Mouse (Mus musculus) neural tube, embryonic 13.5 days (tissue): ENCODE measurements around the gene Myh10. TPM values are rescaled to one million over a fixed set of nuclear protein-coding genes. Genes with fewer than 3 reads are reported as not detected.
A peak's percentile ranks its signal among the peaks of the same experiment; 100 is the strongest.
"Not testable (repeated sequence)": the region's sequence is repeated elsewhere in the genome, so short reads cannot be mapped to it uniquely, and the experiment has no call there.

ENCODE experiments used
- ATAC-seq: fragments of 200-750 bp; cut with Nextera tagmentation; 2 replicates; pipeline ENCODE4 v1.8.0; 2017; ENCODE audit warnings: low read depth, mild to moderate bottlenecking, moderate TSS enrichment, moderate library complexity
- H3K27ac ChIP-seq: fragments of 300-500 bp; sonication (generic); replicated peaks from 2 replicates; pipeline ENCODE4 v1.5.1; 2015; ENCODE audit warnings: moderate library complexity, mild to moderate bottlenecking, inconsistent platforms
- H3K27me3 ChIP-seq: fragments of 300-500 bp; sonication (generic); 2 replicates; pipeline ENCODE4 v1.6.1; 2015; ENCODE audit warnings: mild to moderate bottlenecking, inconsistent platforms
- H3K36me3 ChIP-seq: fragments of 300-500 bp; sonication (generic); 2 replicates; pipeline ENCODE4 v1.6.1; 2015; ENCODE audit warnings: mild to moderate bottlenecking, inconsistent platforms
- H3K4me1 ChIP-seq: fragments of 300-500 bp; sonication (generic); replicated peaks from 2 replicates; pipeline ENCODE4 v1.6.1; 2015; ENCODE audit warnings: inconsistent platforms
- H3K4me2 ChIP-seq: fragments of 300-500 bp; sonication (generic); 2 replicates; pipeline ENCODE4 v1.6.1; 2015; ENCODE audit warnings: inconsistent platforms, mild to moderate bottlenecking, moderate library complexity
- H3K4me3 ChIP-seq: fragments of 300-500 bp; sonication (generic); 2 replicates; pipeline ENCODE4 v1.5.1; 2015; ENCODE audit warnings: mild to moderate bottlenecking, inconsistent platforms
- H3K9ac ChIP-seq: fragments of 300-500 bp; sonication (generic); 2 replicates; pipeline ENCODE4 v1.6.1; 2015; ENCODE audit warnings: moderate library complexity, mild to moderate bottlenecking, inconsistent platforms
- H3K9me3 ChIP-seq: fragments of 300-500 bp; sonication (generic); 2 replicates; pipeline ENCODE4 v1.6.1; 2016; ENCODE audit warnings: inconsistent platforms
- WGBS: fragments of 180-500 bp; shearing (Covaris S2); methylation state at CpG from one replicate; pipeline ENCODE4 v1.1.7; 2015; 5-methylcytosine and 5-hydroxymethylcytosine counted together
- polyA plus RNA-seq: library from polyadenylated mRNA; unstranded; fragments of >200 nt; fragmentation: Nextera tagmentation; extraction: Ambion mirVana; gene quantifications from 2 replicates; pipeline ENCODE4 v1.2.1, GENCODE M21; 2015

Myh10 gene
- polyA plus RNA-seq, 1 experiment from 2014 or later, result 76.5 TPM

DNA sequence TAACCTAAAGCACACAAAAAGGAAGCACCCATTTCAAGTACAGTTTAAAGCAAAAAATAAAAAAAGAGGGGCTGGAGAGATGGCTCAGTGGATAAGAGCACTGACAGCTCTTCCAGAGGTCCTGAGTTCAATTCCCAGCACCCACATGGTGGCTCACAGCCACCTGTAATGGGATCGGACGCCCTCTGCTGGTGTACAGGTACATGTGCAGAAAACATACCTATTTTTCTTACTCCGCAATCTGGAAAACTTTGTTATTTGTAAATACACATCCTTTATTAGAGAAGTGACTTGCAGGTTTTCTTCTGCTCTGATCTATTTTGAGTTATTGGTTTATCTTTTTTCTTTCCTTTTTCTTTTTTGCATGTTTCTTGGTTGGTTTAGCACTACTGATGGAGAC is 37.3 kb downstream of the Myh10 start:
- WGBS, result 91% methylated on average over 3 of the region's 3 CpGs
- Histone ChIP-seq H3K27me3 (no peaks in the 10 kb centered on the region), H3K9ac (no peak overlapping the region), H3K36me3 (peaks cover 32% of the 10 kb centered on the region), H3K4me2 (no peak overlapping the region), H3K9me3 (no peaks in the 10 kb centered on the region), H3K4me3 (no peak overlapping the region), H3K4me1 (no peaks in the 10 kb centered on the region; the same call in 1 of the 2 replicates), H3K27ac (no peak overlapping the region)
- ATAC-seq, result no peak

DNA sequence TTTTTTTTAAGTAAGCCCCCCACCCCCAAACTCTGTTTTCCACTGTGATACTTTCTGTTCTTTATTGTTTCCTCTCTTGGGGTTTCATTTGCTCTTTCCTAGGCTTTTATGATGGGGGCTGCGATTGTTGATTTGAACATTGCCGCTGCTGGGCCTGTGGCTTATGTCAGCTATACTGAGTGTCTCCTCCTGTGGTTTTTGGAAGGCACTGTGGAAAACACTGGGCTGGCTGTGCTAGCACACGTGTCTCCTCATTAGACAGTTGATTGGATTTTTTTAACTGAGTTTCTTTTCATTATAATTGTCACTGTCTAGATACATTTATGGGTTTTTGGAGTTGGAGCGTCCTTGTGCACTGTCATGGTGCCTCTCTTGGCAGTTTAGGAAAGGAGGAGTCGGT is 39.4 kb downstream of the Myh10 start:
- Histone ChIP-seq H3K27me3 (no peaks in the 10 kb centered on the region), H3K4me2 (no peak overlapping the region), H3K4me1 (no peaks in the 10 kb centered on the region; the same call in 1 of the 2 replicates), H3K9me3 (no peaks in the 10 kb centered on the region), H3K9ac (no peak overlapping the region), H3K36me3 (peaks cover 29% of the 10 kb centered on the region), H3K27ac (no peak overlapping the region), H3K4me3 (no peak overlapping the region)
- 77% methylated on average over 5 of the region's 5 CpGs for WGBS
- ATAC-seq, result no peak

DNA sequence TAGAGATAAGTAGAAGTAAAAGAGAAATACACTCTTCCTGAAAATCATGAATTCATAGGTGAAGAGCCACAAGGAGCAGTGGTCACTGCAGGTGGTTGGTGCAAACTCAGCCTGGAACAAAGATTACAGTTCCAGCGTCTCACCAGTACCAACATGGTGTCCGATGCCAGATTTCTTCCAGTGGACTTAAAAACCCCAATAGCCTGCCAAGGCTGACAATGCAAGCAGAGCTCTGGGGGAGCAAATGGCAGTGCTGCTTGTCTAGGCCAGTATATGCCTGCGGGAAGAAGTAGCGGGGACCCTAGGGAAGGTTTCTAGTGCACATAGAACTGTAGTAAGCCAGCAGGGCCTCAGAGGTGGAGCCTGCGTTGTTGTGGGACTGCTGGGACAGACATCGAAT is 40.7 kb downstream of the Myh10 start:
- H3K27ac ChIP-seq, result no peak overlapping the region
- H3K36me3 ChIP-seq, result peaks cover 30% of the 10 kb centered on the region
- H3K27me3 ChIP-seq, result no peaks in the 10 kb centered on the region
- H3K4me3 ChIP-seq, result no peak overlapping the region
- WGBS, result 86% methylated on average over 6 of the region's 6 CpGs
- no peak for ATAC-seq
- no peak overlapping the region for H3K4me2 ChIP-seq
- no peaks in the 10 kb centered on the region for H3K9me3 ChIP-seq
- H3K4me1 ChIP-seq, result no peaks in the 10 kb centered on the region; the same call in 1 of the 2 replicates
- H3K9ac ChIP-seq, result no peak overlapping the region

DNA sequence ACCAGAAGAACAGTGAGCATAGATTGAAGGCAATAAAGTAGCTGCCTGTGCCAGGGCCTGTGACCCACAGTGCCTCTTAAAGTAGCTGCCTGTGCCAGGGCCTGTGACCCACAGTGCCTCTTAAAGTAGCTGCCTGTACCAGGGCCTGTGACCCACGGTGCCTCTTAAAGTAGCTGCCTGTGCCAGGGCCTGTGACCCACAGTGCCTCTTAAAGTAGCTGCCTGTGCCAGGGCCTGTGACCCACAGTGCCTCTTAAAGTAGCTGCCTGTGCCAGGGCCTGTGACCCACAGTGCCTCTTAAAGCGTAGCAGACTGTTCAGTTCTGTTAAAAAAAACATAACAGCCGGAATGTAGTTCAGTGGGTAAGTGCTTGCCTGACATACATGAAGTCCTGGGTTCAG is 42.0 kb downstream of the Myh10 start:
- H3K4me1 ChIP-seq, H3K27ac ChIP-seq, H3K9ac ChIP-seq, H3K4me3 ChIP-seq, H3K9me3 ChIP-seq, ATAC-seq, H3K4me2 ChIP-seq, H3K27me3 ChIP-seq: not testable (repeated sequence)
- H3K36me3 ChIP-seq, result peaks cover 23% of the 10 kb centered on the region
- WGBS, result 96% methylated on average over 3 of the region's 3 CpGs

DNA sequence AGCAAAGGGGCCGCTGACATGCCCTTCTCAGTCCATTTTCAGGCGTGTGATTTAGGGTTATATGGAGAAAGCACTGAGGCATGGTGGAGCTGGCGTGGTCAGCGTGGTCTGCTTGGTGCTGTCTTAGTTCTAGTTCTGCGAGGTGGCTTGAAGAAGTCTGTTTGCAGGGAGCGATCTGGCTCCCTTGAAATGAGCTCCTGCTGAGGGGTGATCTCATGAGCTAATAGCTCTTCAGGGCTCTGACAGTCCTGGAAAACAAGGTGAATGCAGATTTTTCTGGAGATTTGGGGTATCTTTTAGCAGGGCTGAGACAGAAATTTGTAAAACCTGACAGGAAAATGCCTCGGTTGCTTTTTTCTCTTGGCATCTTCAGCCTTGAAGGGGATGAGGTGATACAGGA is 48.1 kb downstream of the Myh10 start:
- H3K4me1 ChIP-seq, result peaks cover 11% of the 10 kb centered on the region
- no peak for ATAC-seq
- no peak overlapping the region for H3K9ac ChIP-seq
- H3K9me3 ChIP-seq, result no peaks in the 10 kb centered on the region
- WGBS, result 92% methylated on average over 7 of the region's 7 CpGs
- no peak overlapping the region for H3K4me2 ChIP-seq
- H3K4me3 ChIP-seq, result no peak overlapping the region
- H3K27me3 ChIP-seq, result no peaks in the 10 kb centered on the region
- H3K27ac ChIP-seq, result 0 out of 2 replicates have a peak overlapping the region, but pooled peaks have one; percentile 28
- peaks cover 37% of the 10 kb centered on the region for H3K36me3 ChIP-seq

DNA sequence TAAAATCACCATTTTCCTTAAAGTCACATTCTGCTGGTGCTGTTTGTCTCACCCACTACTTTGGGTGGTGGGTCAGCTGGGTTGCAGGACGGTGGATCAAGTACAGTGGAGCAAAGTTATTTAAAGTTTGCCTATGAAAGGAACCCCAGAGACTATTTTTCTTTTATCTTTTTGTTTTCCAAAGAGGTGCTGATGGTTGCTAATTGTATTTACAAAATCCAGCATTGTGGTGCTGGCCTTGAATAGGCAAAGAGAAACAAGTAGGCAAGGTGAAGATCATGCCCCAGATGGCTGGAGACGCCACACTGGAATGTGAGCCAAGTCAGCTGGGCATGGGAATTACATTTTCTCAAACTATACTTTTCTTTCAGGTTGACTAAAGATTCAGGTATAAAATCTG is 51.3 kb downstream of the Myh10 start:
- H3K27me3 ChIP-seq, result no peaks in the 10 kb centered on the region
- H3K9ac ChIP-seq, result no peak overlapping the region
- no peak overlapping the region for H3K4me2 ChIP-seq
- H3K4me3 ChIP-seq, result no peak overlapping the region
- H3K4me1 ChIP-seq, result peaks cover 41% of the 10 kb centered on the region
- no peaks in the 10 kb centered on the region for H3K9me3 ChIP-seq
- WGBS, result 83% methylated on average over 2 of the region's 2 CpGs
- no peak for ATAC-seq
- peaks cover 27% of the 10 kb centered on the region for H3K36me3 ChIP-seq
- H3K27ac ChIP-seq, result no peak overlapping the region

DNA sequence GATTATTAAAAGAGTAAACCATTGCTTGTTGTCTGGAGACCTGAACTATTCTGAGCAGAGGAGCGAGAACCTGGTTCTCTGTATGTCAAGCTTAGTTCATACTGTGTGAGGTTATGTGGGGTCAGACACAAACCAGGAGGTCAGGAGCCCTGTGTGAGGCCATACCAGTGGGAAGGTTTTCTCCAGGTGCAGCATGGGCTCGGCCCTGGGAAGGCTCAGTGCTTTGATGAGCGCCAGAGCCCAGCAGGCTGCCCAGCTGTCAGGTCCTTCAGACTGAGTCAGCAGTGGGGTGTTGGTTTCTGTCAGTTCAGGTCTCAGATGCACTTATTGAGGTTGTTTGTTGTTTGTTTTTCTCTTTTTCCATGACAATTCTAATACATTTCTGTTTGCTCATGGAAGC is 52.8 kb downstream of the Myh10 start:
- WGBS, result 68% methylated on average over 3 of the region's 3 CpGs
- H3K27ac ChIP-seq, result no peak overlapping the region
- no peaks in the 10 kb centered on the region for H3K27me3 ChIP-seq
- no peak overlapping the region for H3K9ac ChIP-seq
- H3K4me2 ChIP-seq, result no peak overlapping the region
- no peak overlapping the region for H3K4me3 ChIP-seq
- H3K9me3 ChIP-seq, result no peaks in the 10 kb centered on the region
- H3K4me1 ChIP-seq, result peaks cover 39% of the 10 kb centered on the region
- H3K36me3 ChIP-seq, result peaks cover 29% of the 10 kb centered on the region
- ATAC-seq, result no peak

DNA sequence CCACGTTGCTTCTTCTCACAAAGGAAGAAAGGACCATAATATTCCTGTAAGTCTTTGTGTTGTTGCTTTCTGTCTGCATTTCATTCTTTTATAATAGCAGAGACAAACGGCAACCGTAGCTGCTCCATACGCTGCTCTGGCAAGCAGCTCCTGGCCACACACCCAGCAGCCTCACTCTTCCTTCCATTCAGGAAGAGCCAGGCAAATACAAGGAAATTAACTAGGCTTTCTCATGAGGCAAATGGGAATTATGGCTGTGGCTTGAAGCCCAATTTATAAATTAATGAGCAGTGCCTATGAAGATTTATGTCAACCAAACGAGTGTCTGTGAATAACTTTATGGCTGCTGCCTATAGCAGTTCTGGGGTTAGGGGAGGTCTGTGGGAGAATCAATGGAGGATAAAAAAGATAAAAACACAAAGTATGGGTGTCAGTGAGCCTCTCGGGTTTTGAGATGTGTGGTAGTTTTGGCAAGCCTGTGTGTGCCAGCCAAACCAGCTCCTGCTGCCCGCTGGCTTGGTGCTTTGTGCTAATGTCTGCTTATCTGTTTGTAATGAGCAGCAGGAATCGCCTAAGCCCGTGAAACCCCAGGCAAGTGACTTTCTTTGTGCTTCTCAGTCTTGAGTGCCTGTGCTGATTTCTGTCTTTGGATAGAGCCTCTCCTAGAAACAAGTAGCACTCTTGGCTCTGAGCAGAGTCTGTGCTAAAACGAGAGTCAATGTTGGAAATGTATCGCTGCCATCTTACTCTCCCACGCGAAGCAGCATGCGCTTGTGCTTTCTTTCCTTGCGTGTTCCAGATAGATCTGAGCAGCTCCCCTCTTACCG is 54.2 kb downstream of the Myh10 start:
- 61% methylated on average over 16 of the region's 16 CpGs for WGBS
- Histone ChIP-seq H3K4me1 (peaks cover 34% of the 10 kb centered on the region), H3K27me3 (no peaks in the 10 kb centered on the region), H3K4me3 (no peak overlapping the region), H3K9me3 (no peaks in the 10 kb centered on the region), H3K4me2 (no peak overlapping the region), H3K9ac (no peak overlapping the region), H3K36me3 (peaks cover 18% of the 10 kb centered on the region), H3K27ac (peak overlapping the region; percentile 77)
- peak; percentile 69; the same call in 1 of the 2 replicates for ATAC-seq

DNA sequence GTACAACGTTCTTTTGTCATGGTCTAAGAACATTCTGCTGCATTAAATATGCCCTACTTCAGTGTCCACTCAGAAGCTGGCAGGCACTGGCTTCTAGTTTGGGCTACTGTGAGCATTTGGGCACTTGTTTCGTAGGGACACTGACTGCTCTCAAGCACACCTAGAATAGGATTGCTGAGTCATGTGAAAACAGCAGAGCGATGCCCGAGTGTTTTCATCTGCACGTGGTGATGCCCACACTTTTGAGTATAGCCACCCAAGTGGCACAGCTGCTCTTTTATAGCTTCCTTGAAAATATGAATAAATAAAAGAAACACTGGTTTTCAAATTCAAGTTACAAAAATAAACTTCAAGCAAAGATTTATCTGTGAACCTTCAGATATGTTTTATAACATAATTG is 56.8 kb downstream of the Myh10 start:
- H3K4me2 ChIP-seq, result no peak overlapping the region
- no peak overlapping the region for H3K9ac ChIP-seq
- H3K4me3 ChIP-seq, result no peak overlapping the region
- no peak overlapping the region for H3K27ac ChIP-seq
- no peaks in the 10 kb centered on the region for H3K27me3 ChIP-seq
- no peaks in the 10 kb centered on the region for H3K9me3 ChIP-seq
- ATAC-seq, result no peak
- H3K36me3 ChIP-seq, result peaks cover 23% of the 10 kb centered on the region
- peaks cover 39% of the 10 kb centered on the region for H3K4me1 ChIP-seq
- 92% methylated on average over 5 of the region's 5 CpGs for WGBS

DNA sequence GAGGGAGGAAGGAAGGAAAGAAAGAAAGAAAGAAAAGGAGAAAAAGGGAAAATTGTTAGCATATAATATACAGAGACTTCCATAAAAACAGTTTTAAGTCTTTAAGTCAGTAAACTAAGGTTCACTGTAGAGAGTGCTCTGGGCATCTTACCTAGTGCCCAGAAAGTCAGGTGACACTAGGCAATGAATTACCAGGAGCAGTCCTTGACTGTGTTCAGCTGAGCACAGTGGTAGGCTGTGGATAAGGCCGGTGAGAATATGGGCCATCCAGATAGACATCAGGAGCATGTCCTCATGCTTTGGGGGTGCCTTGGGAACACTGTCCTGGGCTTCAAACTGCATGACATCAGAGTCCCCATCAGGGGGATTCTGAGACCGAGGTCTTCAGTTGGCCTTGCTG is 58.8 kb downstream of the Myh10 start:
- H3K4me3 ChIP-seq, result no peak overlapping the region
- H3K9ac ChIP-seq, result no peak overlapping the region
- peaks cover 23% of the 10 kb centered on the region for H3K36me3 ChIP-seq
- peaks cover 46% of the 10 kb centered on the region for H3K4me1 ChIP-seq
- WGBS, result 85% methylated on average over 2 of the region's 2 CpGs
- no peak overlapping the region for H3K27ac ChIP-seq
- H3K4me2 ChIP-seq, result no peak overlapping the region
- no peak for ATAC-seq
- H3K27me3 ChIP-seq, result no peaks in the 10 kb centered on the region
- H3K9me3 ChIP-seq, result no peaks in the 10 kb centered on the region

DNA sequence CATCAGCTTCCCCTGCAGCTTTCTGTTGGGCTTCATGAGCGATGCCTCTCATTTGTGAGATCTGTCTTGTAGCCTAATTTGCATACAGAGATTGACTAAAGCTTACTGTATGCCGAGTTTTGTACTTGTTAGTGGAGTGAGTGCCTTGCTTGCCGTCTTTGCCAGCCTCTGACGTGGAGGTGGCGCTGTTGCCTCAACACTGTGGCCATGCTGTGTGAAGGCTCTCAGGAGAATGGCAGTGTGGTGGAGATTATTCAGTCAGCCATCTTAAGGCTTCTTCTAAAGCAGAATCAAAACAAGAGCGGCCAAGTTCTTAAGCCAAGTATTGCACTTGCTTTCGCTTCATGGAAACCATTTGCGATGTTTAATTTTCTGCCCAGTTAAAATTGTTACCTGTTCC is 59.6 kb downstream of the Myh10 start:
- WGBS, result 82% methylated on average over 8 of the region's 8 CpGs
- no peak for ATAC-seq

DNA sequence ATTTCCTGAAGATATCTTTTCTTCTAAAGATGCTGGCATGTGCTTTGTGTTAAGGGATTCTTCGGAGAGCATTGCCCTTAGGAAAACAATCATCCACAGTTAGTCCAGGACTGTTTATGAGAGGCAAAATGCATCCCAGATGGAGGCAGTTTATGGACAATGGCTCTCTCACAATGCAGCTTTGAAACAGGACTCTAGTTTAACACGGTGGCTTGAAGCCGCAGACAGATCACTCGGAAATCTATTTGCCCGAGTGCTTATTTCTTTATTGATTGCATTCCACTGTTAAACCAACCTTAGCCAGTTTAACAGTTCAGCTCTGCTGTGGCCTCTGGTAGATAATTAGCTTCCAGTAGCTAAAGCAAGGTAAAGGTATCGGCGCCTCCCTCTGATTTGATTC is 62.9 kb downstream of the Myh10 start:
- Histone ChIP-seq H3K27me3 (no peaks in the 10 kb centered on the region), H3K27ac (peak overlapping the region; percentile 39), H3K9ac (0 out of 2 replicates have a peak overlapping the region, but pooled peaks have one; percentile 4), H3K4me3 (no peak overlapping the region), H3K36me3 (peaks cover 6% of the 10 kb centered on the region; the same call in 1 of the 2 replicates), H3K4me2 (no peak overlapping the region), H3K4me1 (peaks cover 29% of the 10 kb centered on the region), H3K9me3 (no peaks in the 10 kb centered on the region)
- ATAC-seq, result no peak
- WGBS, result 35% methylated on average over 7 of the region's 7 CpGs

More for the DNA sequence above, 59.6 kb downstream of the Myh10 start:
- Histone ChIP-seq H3K27me3 (no peaks in the 10 kb centered on the region), H3K27ac (no peak overlapping the region), H3K4me3 (no peak overlapping the region), H3K4me1 (peaks cover 39% of the 10 kb centered on the region), H3K4me2 (no peak overlapping the region), H3K36me3 (peaks cover 23% of the 10 kb centered on the region), H3K9ac (no peak overlapping the region), H3K9me3 (no peaks in the 10 kb centered on the region)
